Mouse (Mus musculus) kidney, embryonic 15.5 days (tissue): ENCODE results near the gene C7. TPM values are rescaled to one million over a fixed set of nuclear protein-coding genes. Genes with fewer than 3 reads are reported as not detected.
A peak's percentile ranks its signal among the peaks of the same experiment; 100 is the strongest.
"Not testable (repeated sequence)": the region's sequence is repeated elsewhere in the genome, so short reads cannot be mapped to it uniquely, and the experiment has no call there.

Experiments used
- ATAC-seq: fragments of 200-750 bp; cut with Nextera tagmentation; replicated peaks from 2 replicates; pipeline ENCODE4 v1.8.0; 2017; ENCODE audit warnings: moderate TSS enrichment; ENCODE audit not compliant: low FRiP score
- H3K27ac ChIP-seq: fragments of 300-500 bp; sonication (generic); 2 replicates; pipeline ENCODE4 v1.5.1; 2015; ENCODE audit warnings: mild to moderate bottlenecking, inconsistent platforms
- H3K27me3 ChIP-seq: fragments of 300-500 bp; sonication (generic); 2 replicates; pipeline ENCODE4 v1.6.1; 2015; ENCODE audit warnings: inconsistent platforms
- H3K36me3 ChIP-seq: fragments of 300-500 bp; sonication (generic); 2 replicates; pipeline ENCODE4 v1.6.1; 2015; ENCODE audit warnings: inconsistent platforms
- H3K4me1 ChIP-seq: fragments of 300-500 bp; sonication (generic); 2 replicates; pipeline ENCODE4 v1.6.1; 2015; ENCODE audit warnings: inconsistent platforms
- H3K4me2 ChIP-seq: fragments of 300-500 bp; sonication (generic); 2 replicates; pipeline ENCODE4 v1.6.1; 2015; ENCODE audit warnings: moderate library complexity, mild to moderate bottlenecking, inconsistent platforms
- H3K4me3 ChIP-seq: fragments of 300-500 bp; sonication (generic); replicated peaks from 2 replicates; pipeline ENCODE4 v1.5.1; 2015; ENCODE audit warnings: mild to moderate bottlenecking, inconsistent platforms
- H3K9ac ChIP-seq: fragments of 300-500 bp; sonication (generic); 2 replicates; pipeline ENCODE4 v1.6.1; 2015; ENCODE audit warnings: mild to moderate bottlenecking, inconsistent platforms
- H3K9me3 ChIP-seq: fragments of 300-500 bp; sonication (generic); replicated peaks from 2 replicates; pipeline ENCODE4 v1.6.1; 2016; ENCODE audit warnings: inconsistent platforms
- WGBS: fragments of 180-500 bp; shearing (Covaris S2); methylation state at CpG from one replicate; pipeline ENCODE4 v1.1.7; 2015; ENCODE audit warnings: mixed read lengths; 5-methylcytosine and 5-hydroxymethylcytosine counted together
- polyA plus RNA-seq: library from polyadenylated mRNA; unstranded; fragments of >200 nt; fragmentation: Nextera tagmentation; extraction: Ambion mirVana; gene quantifications from 2 replicates; pipeline ENCODE4 v1.2.1, GENCODE M21; 2015

The C7 gene
- polyA plus RNA-seq, 1 experiment from 2014 or later, result 0.18 TPM

DNA sequence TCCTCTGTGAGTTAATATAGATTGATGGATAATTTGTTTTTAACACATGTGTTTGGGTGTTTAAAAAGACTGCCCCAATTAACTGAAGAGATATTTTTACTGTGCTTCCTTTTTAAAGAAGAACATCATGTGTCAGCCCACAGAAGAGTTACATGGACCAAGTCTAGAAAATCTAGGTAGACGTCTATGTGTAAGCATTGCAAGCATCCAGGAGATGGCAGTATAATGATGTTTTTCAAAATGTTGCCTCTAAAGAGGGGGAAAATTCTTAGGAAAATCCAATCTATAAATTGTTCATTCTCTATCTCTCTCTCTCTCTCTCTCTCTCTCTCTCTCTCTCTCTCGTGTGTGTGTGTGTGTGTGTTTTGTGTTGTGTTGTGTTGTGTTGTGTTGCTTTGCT lies 22.6 kb upstream of the C7 start:
- no peak for ATAC-seq
- H3K4me2 ChIP-seq, result no peak overlapping the region
- H3K4me3 ChIP-seq, result no peak overlapping the region
- no peaks in the 10 kb centered on the region for H3K27me3 ChIP-seq
- H3K27ac ChIP-seq, result no peak overlapping the region
- no peaks in the 10 kb centered on the region for H3K9me3 ChIP-seq
- no peaks in the 10 kb centered on the region for H3K4me1 ChIP-seq
- no peaks in the 10 kb centered on the region for H3K36me3 ChIP-seq
- WGBS, result 27% methylated on average over 2 of the region's 2 CpGs
- no peak overlapping the region for H3K9ac ChIP-seq

DNA sequence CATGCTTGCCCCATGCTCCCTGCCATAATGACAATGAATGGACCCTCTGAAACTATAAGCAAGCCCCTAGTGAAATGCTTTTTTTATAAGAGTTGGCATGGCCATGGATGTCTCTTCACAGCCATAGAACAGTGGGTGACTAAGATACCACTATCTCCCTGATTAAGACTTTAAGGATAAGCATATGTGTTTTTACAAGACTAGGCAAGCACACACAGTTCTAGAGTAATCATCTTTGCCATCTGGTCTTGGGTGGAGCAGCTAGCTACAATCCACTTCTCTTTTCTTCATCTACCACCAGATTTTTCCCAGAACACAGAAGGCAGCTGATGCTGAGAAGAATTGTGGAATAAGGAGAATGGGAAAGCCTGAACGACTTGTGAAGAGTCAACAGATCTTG lies 17.7 kb upstream of the C7 start:
- H3K9ac ChIP-seq, result no peak overlapping the region
- no peaks in the 10 kb centered on the region for H3K4me1 ChIP-seq
- 74% methylated on average over 1 of the region's 1 CpGs for WGBS
- H3K4me2 ChIP-seq, result no peak overlapping the region
- H3K27me3 ChIP-seq, result no peaks in the 10 kb centered on the region
- no peak overlapping the region for H3K4me3 ChIP-seq
- H3K36me3 ChIP-seq, result no peaks in the 10 kb centered on the region
- no peak for ATAC-seq
- no peaks in the 10 kb centered on the region for H3K9me3 ChIP-seq
- no peak overlapping the region for H3K27ac ChIP-seq

DNA sequence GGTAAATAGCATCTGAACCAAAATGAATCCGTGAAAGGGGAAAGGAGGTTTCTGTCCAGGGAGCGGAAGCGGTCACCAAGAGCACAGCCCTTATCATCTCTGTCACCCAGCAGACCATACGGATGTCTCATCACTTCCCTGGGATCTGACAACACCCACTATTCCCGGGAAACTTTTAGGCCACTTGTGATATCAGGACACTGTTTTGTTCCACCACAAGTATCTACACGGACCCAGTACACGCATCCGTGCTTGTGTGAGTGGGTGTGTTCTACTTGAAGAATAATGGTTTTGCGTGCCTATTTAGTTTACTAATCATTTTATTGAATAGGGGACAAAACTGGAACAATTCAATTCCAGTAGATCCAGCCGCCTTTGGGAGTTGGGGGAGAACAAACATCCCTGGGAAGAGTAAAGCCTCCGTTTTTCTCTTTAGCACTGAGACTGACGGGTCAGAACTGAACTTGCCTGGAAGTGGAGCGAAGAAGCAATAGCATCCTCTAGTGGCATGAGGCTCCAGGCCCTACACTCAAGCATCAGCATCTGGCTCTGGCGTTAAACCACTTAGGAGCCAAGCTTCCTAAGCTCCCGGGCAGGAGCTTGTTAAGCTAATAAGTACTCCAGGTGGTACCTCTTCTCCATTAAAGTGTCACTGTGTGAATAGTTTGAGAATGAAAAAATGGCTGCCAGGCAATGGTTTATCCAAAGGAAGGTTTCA lies 5.4 kb upstream of the C7 start:
- Histone ChIP-seq H3K36me3 (no peaks in the 10 kb centered on the region), H3K9ac (no peak overlapping the region), H3K9me3 (no peaks in the 10 kb centered on the region), H3K4me2 (no peak overlapping the region), H3K27me3 (no peaks in the 10 kb centered on the region), H3K27ac (no peak overlapping the region), H3K4me3 (no peak overlapping the region), H3K4me1 (no peaks in the 10 kb centered on the region)
- peak; percentile 54; the same call in 1 of the 2 replicates for ATAC-seq
- WGBS, result 60% methylated on average over 15 of the region's 15 CpGs

DNA sequence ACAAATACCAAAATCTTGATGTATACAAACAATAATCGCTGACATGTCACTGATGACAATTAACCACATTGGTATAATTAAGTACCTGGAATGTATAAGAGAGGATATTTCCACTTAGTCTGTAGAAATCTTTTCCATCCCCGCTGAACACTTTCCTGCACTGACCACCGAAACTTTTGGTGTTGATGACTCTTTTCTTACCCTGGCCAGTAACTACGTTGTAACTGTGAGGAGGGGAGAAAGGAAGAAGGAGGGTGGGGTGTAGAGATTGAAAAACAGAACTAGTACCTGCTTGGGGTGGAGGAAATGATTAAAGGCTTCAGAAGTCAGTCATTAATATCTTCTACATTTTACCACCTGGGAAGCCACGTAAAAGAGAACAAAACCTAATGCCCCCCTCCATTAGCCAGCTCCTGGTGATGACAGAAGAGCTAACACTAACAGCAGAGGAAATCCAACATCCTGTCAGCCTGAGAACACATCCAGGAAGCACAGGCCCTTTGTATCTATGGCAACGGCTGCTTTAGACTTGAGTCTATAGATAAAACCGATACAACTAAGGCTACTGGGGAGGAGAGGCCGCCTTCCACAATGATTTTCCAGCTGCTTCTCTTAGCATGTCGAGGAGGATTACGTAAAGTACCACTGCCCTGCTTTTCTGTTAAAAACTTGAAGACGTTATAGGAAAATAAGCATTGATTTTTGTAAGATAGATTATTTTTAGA lies 17.8 kb downstream of the C7 start:
- 53% methylated on average over 11 of the region's 11 CpGs for WGBS

DNA sequence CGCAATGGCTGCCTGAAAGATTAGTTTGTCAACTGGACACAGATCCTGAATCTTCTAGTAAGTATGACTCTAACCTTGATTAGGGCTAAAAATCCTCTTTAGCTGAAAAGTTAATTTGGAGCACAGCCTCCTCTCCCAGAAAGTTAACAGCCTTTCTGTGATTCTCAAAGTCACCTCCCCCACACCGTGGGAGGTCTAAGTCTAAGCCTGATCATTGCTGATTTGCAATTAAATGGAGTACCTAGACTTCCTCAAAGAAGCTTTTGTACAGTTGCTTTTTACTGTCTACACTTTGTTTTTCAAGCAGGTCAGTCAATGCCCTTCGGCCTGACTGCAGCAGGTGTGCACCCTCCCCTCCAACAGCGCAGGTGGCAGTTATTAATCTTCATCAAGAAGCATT lies 34.3 kb downstream of the C7 start:
- H3K36me3 ChIP-seq, result no peaks in the 10 kb centered on the region
- H3K27ac ChIP-seq, result no peak overlapping the region
- no peaks in the 10 kb centered on the region for H3K4me1 ChIP-seq
- no peaks in the 10 kb centered on the region for H3K9me3 ChIP-seq
- H3K27me3 ChIP-seq, result no peaks in the 10 kb centered on the region
- WGBS, result 89% methylated on average over 4 of the region's 4 CpGs
- no peak for ATAC-seq
- no peak overlapping the region for H3K4me3 ChIP-seq
- H3K4me2 ChIP-seq, result no peak overlapping the region
- H3K9ac ChIP-seq, result no peak overlapping the region

More for the DNA sequence above, 17.8 kb downstream of the C7 start:
- H3K27me3 ChIP-seq, result no peaks in the 10 kb centered on the region
- no peaks in the 10 kb centered on the region for H3K9me3 ChIP-seq
- no peak overlapping the region for H3K9ac ChIP-seq
- no peaks in the 10 kb centered on the region for H3K4me1 ChIP-seq
- no peak overlapping the region for H3K27ac ChIP-seq
- no peaks in the 10 kb centered on the region for H3K36me3 ChIP-seq
- H3K4me3 ChIP-seq, result no peak overlapping the region
- ATAC-seq, result no peak
- H3K4me2 ChIP-seq, result 0 out of 2 replicates have a peak overlapping the region, but pooled peaks have one; percentile 12

DNA sequence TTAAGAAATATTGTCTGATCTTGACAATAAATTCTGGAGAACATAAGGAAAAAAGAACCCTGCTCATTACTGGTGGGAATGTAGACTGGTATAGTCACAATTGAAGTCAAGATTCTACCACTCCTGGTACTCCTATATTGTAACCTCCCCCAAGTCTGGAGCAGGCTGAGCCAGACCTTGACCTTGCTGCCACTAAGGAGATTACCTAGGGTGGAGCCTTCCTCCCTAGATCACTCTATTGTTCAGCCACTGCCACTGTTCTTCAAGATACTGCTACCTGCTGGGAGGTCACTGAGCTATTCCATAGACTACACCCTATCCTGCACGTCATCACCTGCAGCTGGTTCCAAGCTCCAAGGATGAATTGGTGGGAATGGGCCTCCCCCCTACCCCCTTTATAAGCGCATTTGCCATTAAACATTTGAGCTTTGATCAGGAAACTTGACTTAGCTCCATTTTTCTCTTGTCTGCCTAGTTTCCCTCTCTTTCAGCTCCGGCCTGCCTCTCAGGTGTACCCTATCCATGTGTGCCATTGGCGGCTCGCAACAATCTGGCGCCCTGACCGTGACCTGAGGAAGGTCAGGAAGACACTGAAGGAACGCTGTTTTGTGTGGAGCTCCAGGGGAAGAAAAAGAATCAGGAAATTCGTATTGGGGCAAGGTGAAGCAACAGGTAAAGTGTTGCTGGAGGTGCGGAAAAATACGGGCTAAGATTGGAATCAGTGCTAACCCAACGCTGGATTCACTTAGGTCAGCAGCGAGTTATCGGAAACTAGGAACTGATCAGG lies 39.9 kb downstream of the C7 start:
- 89% methylated on average over 14 of the region's 14 CpGs for WGBS
- H3K27ac ChIP-seq, H3K36me3 ChIP-seq, H3K9ac ChIP-seq, ATAC-seq, H3K4me2 ChIP-seq, H3K9me3 ChIP-seq, H3K27me3 ChIP-seq, H3K4me3 ChIP-seq, H3K4me1 ChIP-seq: not testable (repeated sequence)

DNA sequence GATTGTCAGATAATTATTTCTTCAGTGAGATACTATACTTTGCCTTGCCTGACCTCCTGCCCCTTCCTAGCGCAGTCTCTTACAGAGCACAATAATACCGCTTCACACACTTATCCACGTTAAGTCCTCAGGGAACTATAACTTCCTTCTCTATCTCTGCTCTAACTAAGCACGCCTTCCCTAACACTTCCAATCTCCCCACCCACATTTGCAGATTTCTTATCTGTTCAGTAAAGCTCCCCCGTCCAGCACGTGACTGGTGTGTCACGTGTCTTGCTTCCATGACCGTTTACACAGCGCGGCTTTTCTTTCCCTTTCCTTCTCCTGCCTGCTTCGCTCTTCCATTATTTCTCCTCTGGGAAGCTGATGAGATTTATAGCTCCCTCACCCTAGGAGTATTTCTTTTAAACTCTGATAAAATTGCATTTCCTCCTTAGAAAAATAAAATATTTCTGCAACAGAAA lies 53.9 kb downstream of the C7 start:
- peak; percentile 88 for ATAC-seq

DNA sequence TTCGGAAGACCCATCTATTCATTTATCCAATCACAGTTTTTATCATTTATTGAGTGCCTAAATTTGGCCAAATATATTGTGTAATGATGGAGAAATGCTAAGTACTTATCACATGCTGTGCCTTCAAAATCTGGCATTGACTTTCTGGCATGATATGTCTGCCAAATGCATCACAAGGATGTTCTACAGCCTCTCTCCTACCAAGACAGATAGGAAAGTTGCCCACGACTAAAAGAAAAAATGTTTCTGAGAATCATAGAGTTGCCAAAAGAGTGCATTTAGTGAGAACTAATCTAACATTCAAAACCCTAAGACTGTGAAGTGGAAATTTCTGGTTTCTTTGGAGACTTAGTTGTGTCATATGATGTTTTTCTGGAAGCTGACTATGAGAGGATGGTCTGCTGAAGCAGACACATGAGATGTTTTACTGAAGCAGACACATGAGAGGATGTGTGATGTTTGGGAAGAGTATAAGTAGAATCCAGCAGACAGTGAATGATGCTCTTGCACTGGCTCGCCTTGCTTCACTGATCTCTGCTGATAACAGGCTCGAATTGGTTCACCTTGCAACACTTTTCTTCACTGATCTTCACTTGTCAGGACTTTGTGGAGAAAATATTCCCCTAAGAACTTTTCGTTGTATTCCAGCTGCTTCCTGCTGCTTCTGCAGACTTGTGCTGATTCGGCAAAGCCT lies 59.9 kb downstream of the C7 start:
- Histone ChIP-seq H3K4me2 (no peak overlapping the region), H3K9me3 (no peaks in the 10 kb centered on the region), H3K36me3 (no peaks in the 10 kb centered on the region), H3K27me3 (no peaks in the 10 kb centered on the region), H3K4me3 (no peak overlapping the region), H3K9ac (no peak overlapping the region), H3K27ac (no peak overlapping the region), H3K4me1 (no peaks in the 10 kb centered on the region)
- 80% methylated on average over 6 of the region's 6 CpGs for WGBS
- no peak for ATAC-seq

More for the DNA sequence above, 53.9 kb downstream of the C7 start:
- Histone ChIP-seq H3K27me3 (no peaks in the 10 kb centered on the region), H3K9ac (no peak overlapping the region), H3K4me1 (no peaks in the 10 kb centered on the region), H3K9me3 (no peaks in the 10 kb centered on the region), H3K36me3 (no peaks in the 10 kb centered on the region), H3K4me2 (peak overlapping the region; percentile 47), H3K27ac (no peak overlapping the region), H3K4me3 (peak overlapping the region; percentile 24)
- 28% methylated on average over 11 of the region's 11 CpGs for WGBS

DNA sequence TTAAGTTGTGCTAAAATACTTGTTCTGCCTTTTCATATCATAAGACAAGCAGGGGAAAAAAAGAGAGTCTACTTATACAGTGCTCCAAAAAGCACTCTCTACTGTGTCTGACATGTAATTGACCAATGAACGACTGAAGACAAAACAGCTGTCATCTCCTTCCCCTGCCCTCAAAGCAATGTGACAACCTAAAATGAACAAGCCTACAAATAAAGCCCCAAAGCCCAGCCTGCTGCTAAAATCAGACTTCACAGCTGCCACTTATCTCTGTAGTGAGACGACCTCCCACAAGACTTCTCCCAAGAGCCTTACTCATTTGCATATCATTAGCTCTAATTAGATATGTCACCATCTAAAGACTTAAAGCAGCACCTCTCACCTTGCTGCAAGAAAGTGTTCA lies 60.6 kb downstream of the C7 start:
- no peaks in the 10 kb centered on the region for H3K27me3 ChIP-seq
- no peak overlapping the region for H3K4me2 ChIP-seq
- no peaks in the 10 kb centered on the region for H3K4me1 ChIP-seq
- no peak overlapping the region for H3K27ac ChIP-seq
- H3K4me3 ChIP-seq, result no peak overlapping the region
- ATAC-seq, result no peak
- WGBS, result 54% methylated on average over 2 of the region's 2 CpGs
- no peak overlapping the region for H3K9ac ChIP-seq
- no peaks in the 10 kb centered on the region for H3K36me3 ChIP-seq
- H3K9me3 ChIP-seq, result no peaks in the 10 kb centered on the region

DNA sequence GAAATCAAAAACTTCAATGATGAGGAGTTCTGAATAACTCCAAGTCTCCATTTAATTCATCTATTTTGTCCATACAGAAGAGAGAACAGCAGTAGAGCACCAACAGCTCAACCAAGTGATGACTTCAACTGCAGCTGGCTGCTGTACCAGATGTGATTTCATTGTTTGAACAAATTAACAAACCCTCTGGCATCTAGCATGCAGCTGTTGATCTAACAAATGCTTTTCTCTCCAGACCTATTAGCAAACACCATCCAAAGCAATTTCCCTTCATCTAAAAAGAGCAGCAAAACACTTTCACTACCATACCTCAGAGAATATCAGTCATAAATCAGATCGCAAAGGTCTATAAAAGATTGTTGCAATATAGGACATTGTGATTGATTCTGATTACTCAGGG lies 90.2 kb downstream of the C7 start:
- Histone ChIP-seq H3K9ac (no peak overlapping the region), H3K9me3 (no peaks in the 10 kb centered on the region), H3K4me2 (no peak overlapping the region), H3K4me3 (no peak overlapping the region), H3K36me3 (no peaks in the 10 kb centered on the region), H3K27me3 (no peaks in the 10 kb centered on the region), H3K4me1 (no peaks in the 10 kb centered on the region), H3K27ac (no peak overlapping the region)
- ATAC-seq, result no peak
- 92% methylated on average over 1 of the region's 1 CpGs for WGBS
